Mouse (Mus musculus): ENCODE measurements at regions not wholly inside any gene's neighbourhood (a gene's known extent, or its start where the extent isn't known, plus 50 kb on each side); places are given as distances from the start of the nearest gene placed in this dataset.

DNA sequence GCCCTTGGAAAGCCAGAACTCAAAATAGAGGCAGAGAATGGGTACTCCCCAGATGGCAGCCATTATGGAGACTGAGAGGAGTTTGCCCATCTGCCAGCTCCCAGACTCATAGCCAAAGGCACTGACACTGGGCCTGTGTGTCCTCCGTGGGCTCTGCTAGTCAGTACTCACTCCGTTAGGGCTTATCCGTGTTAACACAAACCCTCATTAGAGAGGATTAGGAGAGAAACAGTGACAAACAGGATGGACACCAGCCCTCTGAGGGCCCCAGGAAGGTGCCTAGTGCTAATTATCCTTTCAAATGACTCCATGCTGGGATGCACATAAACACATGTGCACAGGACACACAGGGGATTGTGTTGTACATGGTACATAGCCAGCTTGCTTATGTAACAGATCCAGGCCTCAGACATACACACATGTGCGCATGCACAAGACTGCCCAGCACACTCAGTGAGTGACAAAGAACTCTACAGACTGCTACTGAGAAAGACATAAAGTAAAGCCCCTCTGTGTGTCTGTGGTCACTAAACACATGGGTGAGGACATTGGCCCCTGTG, 267.6 kb upstream of the Irx1 start:
- TF ChIP-seq CTCF (IDR thresholded peaks at IDR 0.05; ENCODE audit: borderline replicate concordance, insufficient read depth, low read length) (no peak), POLR2A (IDR thresholded peaks at IDR 0.05; ENCODE audit: low read depth, low read length) (no peak)

All from embryonic fibroblast, embryonic 13.5 days (primary cell).